Mouse (Mus musculus) intestine, embryonic 14.5 days (tissue): ENCODE data around the gene Arid1b. TPM values are rescaled to one million over a fixed set of nuclear protein-coding genes. Genes with fewer than 3 reads are reported as not detected.

Experiments
- ATAC-seq: fragments of 200-750 bp; cut with Nextera tagmentation; replicated peaks from 2 replicates; pipeline ENCODE4 v1.8.0; 2017; ENCODE audit warnings: low read depth, moderate number of reproducible peaks, moderate TSS enrichment, moderate library complexity; ENCODE audit not compliant: low FRiP score, low TSS enrichment
- DNase-seq: peaks from one replicate; pipeline ENCODE4 v3.0.0-alpha.2; 2018; ENCODE audit warnings: low spot score
- H3K27ac ChIP-seq: fragments of 300-500 bp; sonication (generic); 2 replicates; pipeline ENCODE4 v1.5.1; 2014; ENCODE audit warnings: low read depth, mild to moderate bottlenecking, control low read depth
- H3K27me3 ChIP-seq: fragments of 300-500 bp; sonication (generic); replicated peaks from 2 replicates; pipeline ENCODE4 v1.6.1; 2014; ENCODE audit warnings: low read length, control low read depth; ENCODE audit not compliant: control insufficient read depth, insufficient read depth
- H3K36me3 ChIP-seq: fragments of 300-500 bp; sonication (generic); 2 replicates; pipeline ENCODE4 v1.6.1; 2014; ENCODE audit warnings: low read length, control low read depth; ENCODE audit not compliant: control insufficient read depth, insufficient read depth
- H3K4me1 ChIP-seq: fragments of 300-500 bp; sonication (generic); replicated peaks from 2 replicates; pipeline ENCODE4 v1.6.1; 2014; ENCODE audit warnings: low read length, control low read depth, mixed read lengths; ENCODE audit not compliant: control insufficient read depth, insufficient read depth
- H3K4me2 ChIP-seq: fragments of 300-500 bp; sonication (generic); 2 replicates; pipeline ENCODE4 v1.6.1; 2014; ENCODE audit warnings: low read length
- H3K4me3 ChIP-seq: fragments of 300-500 bp; sonication (generic); 2 replicates; pipeline ENCODE4 v1.5.1; 2014; ENCODE audit warnings: low read depth, low read length, control low read depth, mixed read lengths
- H3K9ac ChIP-seq: fragments of 300-500 bp; sonication (generic); 2 replicates; pipeline ENCODE4 v1.6.1; 2014; ENCODE audit warnings: mild to moderate bottlenecking, low read length
- H3K9me3 ChIP-seq: fragments of 300-500 bp; sonication (generic); 2 replicates; pipeline ENCODE4 v1.6.1; 2016; ENCODE audit warnings: low read length, control low read depth; ENCODE audit not compliant: control insufficient read depth
- WGBS: fragments of 180-500 bp; shearing (Covaris S2); extraction: QIAGEN DNeasy Blood & Tissue Kit; methylation state at CpG from one replicate; pipeline ENCODE4 v1.1.7; 2014; 5-methylcytosine and 5-hydroxymethylcytosine counted together
- polyA plus RNA-seq: library from polyadenylated mRNA; unstranded; fragments of >200 nt; fragmentation: Nextera tagmentation; extraction: Ambion mirVana; gene quantifications from 2 replicates; pipeline ENCODE4 v1.2.1, GENCODE M21; 2014

The Arid1b gene
- polyA plus RNA-seq, 1 experiment from 2014 or later, result 16.4 TPM

GRCm38 (mm10) chr17:5176315-5176714 lies 182.2 kb downstream of the Arid1b start:
- H3K27ac ChIP-seq, result no peak overlapping the region
- no peaks in the 10 kb centered on the region for H3K36me3 ChIP-seq
- no peak overlapping the region for H3K4me2 ChIP-seq
- H3K4me1 ChIP-seq, result peaks cover 26% of the 10 kb centered on the region
- peak; percentile 52; the same call in 1 of the 2 replicates for ATAC-seq
- no peak for DNase-seq
- no peak overlapping the region for H3K9ac ChIP-seq
- 87% methylated on average over 2 of the region's 2 CpGs for WGBS
- no peak overlapping the region for H3K4me3 ChIP-seq
- no peaks in the 10 kb centered on the region for H3K9me3 ChIP-seq
- no peaks in the 10 kb centered on the region for H3K27me3 ChIP-seq

- Histone ChIP-seq H3K27ac (no peak overlapping the region), H3K27me3 (no peaks in the 10 kb centered on the region), H3K4me2 (no peak overlapping the region), H3K9me3 (no peaks in the 10 kb centered on the region), H3K4me3 (no peak overlapping the region), H3K36me3 (no peaks in the 10 kb centered on the region), H3K9ac (no peak overlapping the region), H3K4me1 (peaks cover 26% of the 10 kb centered on the region)
- ATAC-seq (no peak), DNase-seq (no peak)
- 83% methylated on average over 10 of the region's 10 CpGs for WGBS
Observed at GRCm38 (mm10) chr17:5178534-5178933, 184.4 kb downstream of the Arid1b start.

- 50% methylated on average over 7 of the region's 7 CpGs for WGBS
Observed at GRCm38 (mm10) chr17:5179004-5179403, 184.9 kb downstream of the Arid1b start.

GRCm38 (mm10) chr17:5179412-5179811 lies 185.3 kb downstream of the Arid1b start:
- H3K4me3 ChIP-seq, result no peak overlapping the region
- no peaks in the 10 kb centered on the region for H3K27me3 ChIP-seq
- WGBS, result 68% methylated on average over 5 of the region's 5 CpGs
- H3K27ac ChIP-seq, result no peak overlapping the region
- no peaks in the 10 kb centered on the region for H3K9me3 ChIP-seq
- H3K36me3 ChIP-seq, result no peaks in the 10 kb centered on the region
- ATAC-seq (no peak), DNase-seq (no peak)
- no peak overlapping the region for H3K9ac ChIP-seq
- no peak overlapping the region for H3K4me2 ChIP-seq
- peaks cover 26% of the 10 kb centered on the region for H3K4me1 ChIP-seq

More at GRCm38 (mm10) chr17:5179004-5179403, 184.9 kb downstream of the Arid1b start:
- H3K4me1 ChIP-seq, result peaks cover 26% of the 10 kb centered on the region
- no peak overlapping the region for H3K4me3 ChIP-seq
- no peaks in the 10 kb centered on the region for H3K36me3 ChIP-seq
- DNase-seq (no peak), ATAC-seq (no peak)
- H3K27me3 ChIP-seq, result no peaks in the 10 kb centered on the region
- H3K4me2 ChIP-seq, result no peak overlapping the region
- H3K9me3 ChIP-seq, result no peaks in the 10 kb centered on the region
- H3K27ac ChIP-seq, result no peak overlapping the region
- no peak overlapping the region for H3K9ac ChIP-seq

GRCm38 (mm10) chr17:5179925-5180525 lies 185.9 kb downstream of the Arid1b start:
- no peaks in the 10 kb centered on the region for H3K36me3 ChIP-seq
- ATAC-seq (no peak), DNase-seq (no peak)
- no peak overlapping the region for H3K27ac ChIP-seq
- H3K4me1 ChIP-seq, result peaks cover 26% of the 10 kb centered on the region
- WGBS, result 89% methylated on average over 4 of the region's 4 CpGs
- H3K4me3 ChIP-seq, result no peak overlapping the region
- no peak overlapping the region for H3K4me2 ChIP-seq
- no peaks in the 10 kb centered on the region for H3K27me3 ChIP-seq
- H3K9ac ChIP-seq, result no peak overlapping the region
- no peaks in the 10 kb centered on the region for H3K9me3 ChIP-seq

- Histone ChIP-seq H3K9ac (no peak overlapping the region), H3K4me3 (no peak overlapping the region), H3K4me1 (peaks cover 26% of the 10 kb centered on the region), H3K9me3 (no peaks in the 10 kb centered on the region), H3K27me3 (no peaks in the 10 kb centered on the region), H3K4me2 (no peak overlapping the region), H3K27ac (no peak overlapping the region), H3K36me3 (no peaks in the 10 kb centered on the region)
- WGBS, result 82% methylated on average over 6 of the region's 6 CpGs
- ATAC-seq (no peak), DNase-seq (no peak)
Observed at GRCm38 (mm10) chr17:5180925-5181324, 186.8 kb downstream of the Arid1b start.

- ATAC-seq, result no peak
- WGBS, result 83% methylated on average over 4 of the region's 4 CpGs
Observed at GRCm38 (mm10) chr17:5182493-5182892, 188.4 kb downstream of the Arid1b start.

GRCm38 (mm10) chr17:5185501-5185900 lies 191.4 kb downstream of the Arid1b start:
- no peak for ATAC-seq
- no peak for DNase-seq
- Histone ChIP-seq H3K4me2 (no peak overlapping the region), H3K9me3 (no peaks in the 10 kb centered on the region), H3K4me1 (peaks cover 6% of the 10 kb centered on the region; the same call in 1 of the 2 replicates), H3K4me3 (no peak overlapping the region), H3K27ac (no peak overlapping the region), H3K36me3 (no peaks in the 10 kb centered on the region), H3K27me3 (no peaks in the 10 kb centered on the region), H3K9ac (no peak overlapping the region)
- WGBS, result 83% methylated on average over 4 of the region's 4 CpGs

More at GRCm38 (mm10) chr17:5182493-5182892, 188.4 kb downstream of the Arid1b start:
- H3K36me3 ChIP-seq, result no peaks in the 10 kb centered on the region
- peaks cover 22% of the 10 kb centered on the region for H3K4me1 ChIP-seq
- no peaks in the 10 kb centered on the region for H3K9me3 ChIP-seq
- H3K27ac ChIP-seq, result no peak overlapping the region
- no peaks in the 10 kb centered on the region for H3K27me3 ChIP-seq
- no peak overlapping the region for H3K4me3 ChIP-seq
- DNase-seq, result no peak
- no peak overlapping the region for H3K9ac ChIP-seq
- no peak overlapping the region for H3K4me2 ChIP-seq

- Histone ChIP-seq H3K27me3 (no peaks in the 10 kb centered on the region), H3K36me3 (no peaks in the 10 kb centered on the region), H3K9me3 (no peaks in the 10 kb centered on the region), H3K27ac (no peak overlapping the region), H3K9ac (no peak overlapping the region), H3K4me2 (no peak overlapping the region), H3K4me1 (peaks cover 6% of the 10 kb centered on the region; the same call in 1 of the 2 replicates), H3K4me3 (no peak overlapping the region)
- 88% methylated on average over 2 of the region's 2 CpGs for WGBS
- ATAC-seq (no peak), DNase-seq (no peak)
Observed at GRCm38 (mm10) chr17:5187546-5187945, 193.4 kb downstream of the Arid1b start.
